In genomic region chr2:23571302-23572156, GRCm38 (mm10) we compare ENCODE assay signal across 8 mouse cellular contexts. TPM values are rescaled to one million over a fixed set of nuclear protein-coding genes. Genes with fewer than 3 reads are reported as not detected.
DNase-seq lines count a peak whose midpoint lies in the region; ATAC-seq and TF ChIP-seq lines count a peak whose summit lies in the region.

Spopl (minus strand) TSS chr2:23572106.

- H3K4me3 ChIP-seq in forebrain, embryonic 14.5 days (ENCODE audit: low read depth, low read length): peak within 1 kb of the TSS; percentile 86
- H3K4me3 ChIP-seq in liver, embryonic 16.5 days (ENCODE audit: low read depth, low read length): peak within 1 kb of the TSS; percentile 92
- peak within 1 kb of the TSS; percentile 97 for H3K4me3 ChIP-seq in neural tube, embryonic 12.5 days
- H3K4me3 ChIP-seq in stomach, postnatal 0 days (ENCODE audit: low read depth, low read length): peak within 1 kb of the TSS; percentile 94

- H3K27me3 ChIP-seq in forebrain, embryonic 14.5 days (replicated peaks; ENCODE audit: control insufficient read depth, insufficient read depth, low read length): no peaks in the 10 kb centered on the region; the same call in 1 of the 2 replicates
- H3K27me3 ChIP-seq in liver, embryonic 16.5 days (ENCODE audit: control insufficient read depth, insufficient read depth, low read depth, low read length): no peaks in the 10 kb centered on the region
- H3K27me3 ChIP-seq in neural tube, embryonic 12.5 days (replicated peaks): peaks cover 6% of the 10 kb centered on the region; the same call in 1 of the 2 replicates
- no peaks in the 10 kb centered on the region for H3K27me3 ChIP-seq in stomach, postnatal 0 days (ENCODE audit: control insufficient read depth, insufficient read depth, low read length)

- no peak for TF ChIP-seq CTCF in stomach, postnatal 0 days (IDR thresholded peaks at IDR 0.05; ENCODE audit: low read depth)

- no peaks in the 10 kb centered on the region for H3K9me3 ChIP-seq in forebrain, embryonic 14.5 days (replicated peaks; ENCODE audit: control insufficient read depth, low read length)
- H3K9me3 ChIP-seq in liver, embryonic 16.5 days (replicated peaks; ENCODE audit: control insufficient read depth, low read length): no peaks in the 10 kb centered on the region
- no peaks in the 10 kb centered on the region for H3K9me3 ChIP-seq in neural tube, embryonic 12.5 days
- H3K9me3 ChIP-seq in stomach, postnatal 0 days (ENCODE audit: control insufficient read depth, low read length): no peaks in the 10 kb centered on the region

- H3K4me2 ChIP-seq in forebrain, embryonic 14.5 days (ENCODE audit: low read length): peak within 1 kb of the TSS; percentile 87
- peak within 1 kb of the TSS; percentile 75 for H3K4me2 ChIP-seq in liver, embryonic 16.5 days (ENCODE audit: low read depth, low read length)
- H3K4me2 ChIP-seq in neural tube, embryonic 12.5 days (replicated peaks): peak within 1 kb of the TSS; percentile 80
- peak within 1 kb of the TSS; percentile 77 for H3K4me2 ChIP-seq in stomach, postnatal 0 days (replicated peaks; ENCODE audit: low read depth)

- intact Hi-C loops in heart, postnatal 14 days (cut with DNase I): no loop called here

- H3K27ac ChIP-seq in forebrain, embryonic 14.5 days (ENCODE audit: low read depth, low read length): peak within 1 kb of the TSS; percentile 58; the same call in 1 of the 2 replicates
- H3K27ac ChIP-seq in liver, embryonic 16.5 days (ENCODE audit: low read length): peak within 1 kb of the TSS; percentile 90
- H3K27ac ChIP-seq in neural tube, embryonic 12.5 days: no peak within 1 kb of the TSS
- H3K27ac ChIP-seq in stomach, postnatal 0 days (replicated peaks): peak within 1 kb of the TSS; percentile 93

- DNase-seq in ES-CJ7 (ENCODE audit: low read depth, low spot score): peak; percentile 77
- DNase-seq in cerebellum, adult 11 months: peak; percentile 82
- peak; percentile 93 for DNase-seq in forebrain, embryonic 14.5 days (ENCODE audit: low spot score)
- DNase-seq in heart, postnatal 14 days: peak; percentile 88
- DNase-seq in large intestine, adult 2 months (ENCODE audit: low read depth, low spot score): peak; percentile 62
- peak; percentile 86 for DNase-seq in stomach, postnatal 0 days (ENCODE audit: low spot score)

- H3K9ac ChIP-seq in forebrain, embryonic 14.5 days (ENCODE audit: low read length): peak within 1 kb of the TSS; percentile 94
- peak within 1 kb of the TSS; percentile 92 for H3K9ac ChIP-seq in liver, embryonic 16.5 days (ENCODE audit: low read depth, low read length)
- peak within 1 kb of the TSS; percentile 92 for H3K9ac ChIP-seq in neural tube, embryonic 12.5 days
- H3K9ac ChIP-seq in stomach, postnatal 0 days (ENCODE audit: low read length): peak within 1 kb of the TSS; percentile 93

- 2% methylated on average over 56 of the region's 58 CpGs for WGBS in forebrain, embryonic 14.5 days
- 2% methylated on average over 58 of the region's 58 CpGs for WGBS in large intestine, adult 2 months
- 1% methylated on average over 55 of the region's 58 CpGs for WGBS in liver, embryonic 16.5 days (ENCODE audit: insufficient replicate concordance)
- WGBS in neural tube, embryonic 12.5 days: 2% methylated on average over 58 of the region's 58 CpGs
- 2% methylated on average over 44 of the region's 58 CpGs for WGBS in stomach, postnatal 0 days

- H3K4me1 ChIP-seq in forebrain, embryonic 14.5 days (ENCODE audit: control insufficient read depth, insufficient read depth, low read length): peaks cover 9% of the 10 kb centered on the region
- H3K4me1 ChIP-seq in liver, embryonic 16.5 days (ENCODE audit: control insufficient read depth, low read depth, low read length): peaks cover 13% of the 10 kb centered on the region
- H3K4me1 ChIP-seq in neural tube, embryonic 12.5 days: peaks cover 11% of the 10 kb centered on the region; the same call in 1 of the 2 replicates
- peaks cover 6% of the 10 kb centered on the region; the same call in 1 of the 2 replicates for H3K4me1 ChIP-seq in stomach, postnatal 0 days (replicated peaks; ENCODE audit: control insufficient read depth, insufficient read depth)

- no peaks in the 10 kb centered on the region for H3K36me3 ChIP-seq in forebrain, embryonic 14.5 days (ENCODE audit: control insufficient read depth, insufficient read depth, low read length)
- no peaks in the 10 kb centered on the region for H3K36me3 ChIP-seq in liver, embryonic 16.5 days (ENCODE audit: control insufficient read depth, insufficient read depth)
- H3K36me3 ChIP-seq in neural tube, embryonic 12.5 days: 0 out of 2 replicates have a peak, but pooled peaks cover 4% of the 10 kb centered on the region
- H3K36me3 ChIP-seq in stomach, postnatal 0 days (ENCODE audit: control insufficient read depth, insufficient read depth, low read length): no peaks in the 10 kb centered on the region

- TF ChIP-seq EP300 in stomach, postnatal 0 days (optimal IDR thresholded peaks at IDR 0.05): no peak

- peak; percentile 97 for ATAC-seq in forebrain, embryonic 14.5 days
- ATAC-seq in liver, embryonic 16.5 days (ENCODE audit: low read depth): peak; percentile 89
- peak; percentile 96 for ATAC-seq in neural tube, embryonic 12.5 days (ENCODE audit: low FRiP score, low read depth)
- ATAC-seq in stomach, postnatal 0 days (ENCODE audit: low FRiP score, low TSS enrichment): peak; percentile 93

RNA-seq across cellular contexts. Expression of gene Spopl, which starts in this region (rescaled TPM):
- polyA plus RNA-seq in forebrain, embryonic 14.5 days (2014; fragmentation: Nextera tagmentation; extraction: Ambion mirVana): 6.4 and 8.4 TPM in 2 replicates
- total RNA-seq in heart, postnatal 14 days (2021): 10 to 100 TPM; 16.9 to 17.4 TPM
- polyA plus RNA-seq in large intestine, adult 2 months (2012; rRNA removed): 1.6 and 2.4 TPM in 2 replicates
- polyA plus RNA-seq in liver, embryonic 16.5 days (2015; fragmentation: Nextera tagmentation; extraction: Ambion mirVana): 4.7 and 5.0 TPM in 2 replicates
- 12.6 and 15.3 TPM in 2 replicates for polyA plus RNA-seq in neural tube, embryonic 12.5 days (2016; fragmentation: Nextera tagmentation; extraction: Ambion mirVana)
- 6.6 and 8.1 TPM in 2 replicates for polyA plus RNA-seq in stomach, postnatal 0 days (2015; fragmentation: Nextera tagmentation; extraction: Ambion mirVana)
